In the genomic region with DNA sequence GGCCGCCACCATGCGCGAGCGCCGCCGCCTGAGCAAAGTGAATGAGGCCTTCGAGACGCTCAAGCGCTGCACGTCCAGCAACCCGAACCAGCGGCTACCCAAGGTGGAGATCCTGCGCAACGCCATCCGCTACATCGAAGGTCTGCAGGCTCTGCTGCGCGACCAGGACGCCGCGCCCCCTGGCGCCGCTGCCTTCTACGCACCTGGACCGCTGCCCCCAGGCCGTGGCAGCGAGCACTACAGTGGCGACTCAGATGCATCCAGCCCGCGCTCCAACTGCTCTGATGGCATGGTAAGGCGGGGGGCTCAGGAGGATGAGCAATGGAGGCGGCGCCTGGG, we compare ENCODE assay signal across 9 mouse cellular contexts. TPM values are rescaled to one million over a fixed set of nuclear protein-coding genes. Genes with fewer than 3 reads are reported as not detected.
DNase-seq lines count a peak whose midpoint lies in the region; ATAC-seq lines count a peak whose summit lies in the region.
"Had no signal": no experiment of that assay in that cellular context is flagged by ENCODE, and none has a peak within 500 bp of the region (broad histone marks: within the 10 kb centered on the region; RNA-seq: fewer than 3 reads in every experiment).

No protein-coding gene starts in this region.

- H3K4me1 ChIP-seq in kidney, embryonic 16.5 days (ENCODE audit: insufficient read depth, low read length): peaks cover 11% of the 10 kb centered on the region
- peaks cover 26% of the 10 kb centered on the region for H3K4me1 ChIP-seq in embryonic facial prominence, embryonic 13.5 days
- H3K4me1 ChIP-seq in hindbrain, embryonic 10.5 days (replicated peaks): peaks cover 26% of the 10 kb centered on the region

- H3K4me3 ChIP-seq in kidney, embryonic 16.5 days (ENCODE audit: low read length): peak overlapping the region; percentile 14
- H3K4me3 ChIP-seq in embryonic facial prominence, embryonic 13.5 days: peak overlapping the region; percentile 35
- H3K4me3 ChIP-seq in hindbrain, embryonic 10.5 days: peak overlapping the region; percentile 41

- no peak overlapping the region for H3K9ac ChIP-seq in kidney, embryonic 16.5 days (replicated peaks; ENCODE audit: low read length)
- peak overlapping the region; percentile 40 for H3K9ac ChIP-seq in embryonic facial prominence, embryonic 13.5 days

- peak; percentile 50; the same call in 1 of the 2 replicates for ATAC-seq in kidney, embryonic 16.5 days (ENCODE audit: low FRiP score, low TSS enrichment)
- no peak for ATAC-seq in embryonic facial prominence, embryonic 13.5 days (ENCODE audit: insufficient number of reproducible peaks, insufficient read depth, low FRiP score, low TSS enrichment, low read depth)

- no peaks in the 10 kb centered on the region for H3K36me3 ChIP-seq in kidney, embryonic 16.5 days (ENCODE audit: insufficient read depth, low read length)
- H3K36me3 ChIP-seq in embryonic facial prominence, embryonic 13.5 days: no peaks in the 10 kb centered on the region
- no peaks in the 10 kb centered on the region for H3K36me3 ChIP-seq in hindbrain, embryonic 10.5 days

- peaks cover 63% of the 10 kb centered on the region for H3K27me3 ChIP-seq in kidney, embryonic 16.5 days (ENCODE audit: insufficient read depth, low read length)
- H3K27me3 ChIP-seq in embryonic facial prominence, embryonic 13.5 days: peaks cover 91% of the 10 kb centered on the region
- H3K27me3 ChIP-seq in hindbrain, embryonic 10.5 days (ENCODE audit: insufficient read depth, poor library complexity, severe bottlenecking): peaks cover 88% of the 10 kb centered on the region

- H3K9me3 ChIP-seq in kidney, embryonic 16.5 days (ENCODE audit: low read length): no peaks in the 10 kb centered on the region
- H3K9me3 ChIP-seq in embryonic facial prominence, embryonic 13.5 days: no peaks in the 10 kb centered on the region
- no peaks in the 10 kb centered on the region for H3K9me3 ChIP-seq in hindbrain, embryonic 10.5 days

- H3K4me2 ChIP-seq in kidney, embryonic 16.5 days (replicated peaks; ENCODE audit: low read depth, low read length): peak overlapping the region; percentile 28; the same call in 1 of the 2 replicates
- peak overlapping the region; percentile 54 for H3K4me2 ChIP-seq in embryonic facial prominence, embryonic 13.5 days

- H3K27ac ChIP-seq in kidney, embryonic 16.5 days (ENCODE audit: low read length): no peak overlapping the region
- H3K27ac ChIP-seq in embryonic facial prominence, embryonic 13.5 days: no peak overlapping the region
- no peak overlapping the region for H3K27ac ChIP-seq in hindbrain, embryonic 10.5 days

- DNase-seq in kidney, postnatal 10 days: no peak
- peak; percentile 56 for DNase-seq in hindbrain, embryonic 10.5 days (ENCODE audit: low spot score)
- DNase-seq in neural tube, embryonic 10.5 days (ENCODE audit: extremely low spot score, low spot score): peak; percentile 58
- DNase-seq in thymus, postnatal 0 days (ENCODE audit: low spot score): no peak
- DNase-seq in ovary, postnatal 14 days (ENCODE audit: low spot score): no peak
- DNase-seq in lung, postnatal 25 days (ENCODE audit: low spot score): no peak

- 1% methylated on average over 33 of the region's 33 CpGs for WGBS in kidney, embryonic 16.5 days
- WGBS in embryonic facial prominence, embryonic 13.5 days: under 1% methylated on average over 33 of the region's 33 CpGs
- under 1% methylated on average over 33 of the region's 33 CpGs for WGBS in hindbrain, embryonic 10.5 days

RNA-seq across cellular contexts. Expression of a gene that starts 0.7 kb away (rescaled TPM):
- polyA plus RNA-seq in kidney, embryonic 16.5 days (2015; fragmentation: Nextera tagmentation; extraction: Ambion mirVana): 0.69 and 0.81 TPM in 2 replicates
- 10.2 and 14.5 TPM in 2 replicates for polyA plus RNA-seq in embryonic facial prominence, embryonic 13.5 days (2015; fragmentation: Nextera tagmentation; extraction: Ambion mirVana)
- polyA plus RNA-seq in hindbrain, embryonic 10.5 days (2016; fragmentation: Nextera tagmentation; extraction: Ambion mirVana): 0.18 and 0.25 TPM in 2 replicates
- 0.21 and 0.23 TPM in 2 replicates for polyA plus RNA-seq in thymus, postnatal 0 days (2015; fragmentation: Nextera tagmentation; extraction: Ambion mirVana)
- polyA plus RNA-seq: liver, adult 2 months had no signal

RNA-seq across cellular contexts. Expression of a gene that starts 19.3 kb away (rescaled TPM):
- polyA plus RNA-seq in kidney, embryonic 16.5 days (2015; fragmentation: Nextera tagmentation; extraction: Ambion mirVana): 0.04 TPM in 1 of 2 replicates, not detected in the other
- polyA plus RNA-seq in embryonic facial prominence, embryonic 13.5 days (2015; fragmentation: Nextera tagmentation; extraction: Ambion mirVana): 0.34 and 0.39 TPM in 2 replicates
- 0.83 and 2.3 TPM in 2 replicates for polyA plus RNA-seq in hindbrain, embryonic 10.5 days (2016; fragmentation: Nextera tagmentation; extraction: Ambion mirVana)
- 0.09 and 0.27 TPM in 2 replicates for polyA plus RNA-seq in thymus, postnatal 0 days (2015; fragmentation: Nextera tagmentation; extraction: Ambion mirVana)
- polyA plus RNA-seq: liver, adult 2 months had no signal

Comparison
In these comparisons a context has a peak if more than half of its experiments do, and no peak if none do; other contexts are left out.
1. DNase-seq: peak in hindbrain, embryonic 10.5 days (single experiment) and neural tube, embryonic 10.5 days (single experiment); none in kidney, postnatal 10 days (single experiment), thymus, postnatal 0 days (single experiment), ovary, postnatal 14 days (single experiment) and lung, postnatal 25 days (single experiment).
2. Peak in every context shown above with its lines, with median percentiles within 50 percentile points of each other: H3K4me3 ChIP-seq.